Mouse (Mus musculus) G1E-ER4 (cell line): Measurements from ENCODE around the gene Narfl. TPM values are rescaled to one million over a fixed set of nuclear protein-coding genes. Genes with fewer than 3 reads are reported as not detected.

Source experiments
- GATA1 ChIP-seq: IDR thresholded peaks from one replicate; pipeline ENCODE4 v1.8.0; 2012; ENCODE audit warnings: low read length, inconsistent platforms
- polyA plus RNA-seq: library from polyadenylated mRNA; stranded (reverse); fragments of >175 nt; gene quantifications from 2 replicates; pipeline ENCODE4 v1.2.3, GENCODE M21; 2012

The Narfl gene
- polyA plus RNA-seq = 17.0 and 20.0 TPM in 2 replicates

- TF ChIP-seq GATA1 = no peak
These were observed at the start of gene Narfl for GRCm38 (mm10) chr17:25773549-25774120. TSS of gene Narfl (plus strand) at chr17:25773776.

DNA sequence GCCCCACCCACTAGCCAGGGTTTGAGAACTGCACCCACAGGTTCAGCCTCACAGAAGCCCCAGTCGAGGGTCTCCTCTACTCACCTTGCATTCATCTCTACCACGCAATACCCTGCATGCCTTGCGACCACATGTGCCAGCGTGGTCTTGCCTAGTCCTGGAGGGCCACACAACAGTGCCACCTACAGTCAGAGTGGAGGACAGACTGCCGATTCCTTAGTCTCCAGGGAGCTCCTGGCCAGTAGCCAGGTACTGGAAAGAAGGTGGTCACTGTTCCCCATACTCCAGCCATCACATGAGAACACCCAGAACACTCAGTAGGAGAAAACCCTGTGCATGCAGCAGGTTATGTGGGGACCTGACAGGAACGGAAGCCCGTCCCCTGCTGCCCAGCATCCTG lies 49.7 kb upstream of the Narfl start:
- no peak for TF ChIP-seq GATA1

DNA sequence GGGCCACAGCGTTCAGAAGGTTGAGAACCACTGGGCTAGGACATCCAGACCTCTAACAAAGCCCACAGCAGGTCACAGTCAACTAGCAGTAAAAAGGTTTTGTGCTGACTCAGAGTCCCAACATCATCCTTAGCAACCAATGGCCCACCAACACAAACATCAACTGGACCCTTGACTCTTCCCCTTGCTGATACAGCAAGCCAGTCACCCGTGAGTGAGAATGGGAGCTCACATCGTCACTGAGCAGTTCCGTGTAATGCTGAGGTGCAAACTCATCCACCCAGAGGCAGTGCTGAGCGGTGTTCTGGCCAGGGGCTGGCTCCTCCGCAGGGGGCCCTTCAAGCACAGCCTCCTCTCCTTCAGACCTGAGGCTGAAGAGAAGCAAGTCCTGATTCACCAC lies 48.3 kb upstream of the Narfl start:
- TF ChIP-seq GATA1 = no peak

DNA sequence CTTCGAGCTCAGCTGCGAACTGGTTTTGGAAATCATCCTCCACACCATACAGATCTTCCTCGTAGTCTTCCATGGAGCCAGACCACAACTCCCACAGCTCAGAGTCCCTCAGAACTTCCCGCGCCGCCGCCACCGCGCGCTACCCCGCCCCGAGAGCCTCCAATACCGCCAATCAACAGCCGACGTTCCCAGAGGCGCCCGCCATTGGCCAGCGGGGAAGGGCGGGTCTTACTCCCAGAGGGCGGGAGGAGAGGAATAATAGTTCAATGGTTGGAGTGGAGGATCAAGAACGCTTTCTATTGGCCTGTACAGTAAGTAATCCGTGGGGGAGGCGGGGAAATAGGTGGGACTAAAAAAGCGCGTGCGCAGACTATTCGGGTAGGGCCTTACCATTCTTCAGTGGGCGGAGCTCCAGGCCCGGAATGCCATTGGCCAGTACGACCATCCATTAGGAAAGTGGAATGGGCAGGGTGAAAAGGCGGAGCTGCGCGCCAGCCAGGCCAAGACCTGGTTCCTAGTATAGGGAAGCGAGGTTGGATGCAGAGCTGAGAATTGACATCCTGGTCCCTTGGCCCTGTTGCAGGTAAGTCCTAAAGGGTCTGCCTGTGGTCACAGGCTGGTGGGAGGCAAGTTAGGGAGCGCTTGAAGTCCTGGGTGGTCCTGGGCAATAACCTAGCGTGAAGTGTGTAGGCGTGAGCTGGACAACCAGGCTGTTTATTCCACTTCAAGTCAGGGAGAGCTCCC lies 46.1 kb upstream of the Narfl start, which contains the start of the genes Chtf18 and Rpusd1:
TSS of gene Chtf18 (minus strand) at position 155 of the 744 bp plus-strand sequence.
TSS of gene Rpusd1 (plus strand) at position 406 of the 744 bp plus-strand sequence.
- TF ChIP-seq GATA1 = no peak

DNA sequence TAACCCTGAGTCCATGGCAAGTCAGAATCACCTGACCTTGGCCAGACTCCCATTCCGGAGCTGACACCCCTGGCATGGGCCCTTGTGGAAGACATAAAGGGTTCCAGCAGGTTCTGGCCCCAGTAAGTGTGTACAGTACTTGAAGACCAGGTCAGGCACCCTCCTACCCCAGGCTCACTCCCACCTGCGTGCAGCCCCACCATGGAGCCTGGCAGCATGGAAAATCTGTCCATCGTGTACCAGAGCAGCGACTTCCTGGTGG lies 45.6 kb upstream of the Narfl start:
- TF ChIP-seq GATA1 = no peak

- TF ChIP-seq GATA1 = no peak
These were observed 41.5 kb upstream of the Narfl start for GRCm38 (mm10) chr17:25732082-25732481.

- TF ChIP-seq GATA1 = no peak
These were observed 38.3 kb upstream of the Narfl start for GRCm38 (mm10) chr17:25735246-25735645.

DNA sequence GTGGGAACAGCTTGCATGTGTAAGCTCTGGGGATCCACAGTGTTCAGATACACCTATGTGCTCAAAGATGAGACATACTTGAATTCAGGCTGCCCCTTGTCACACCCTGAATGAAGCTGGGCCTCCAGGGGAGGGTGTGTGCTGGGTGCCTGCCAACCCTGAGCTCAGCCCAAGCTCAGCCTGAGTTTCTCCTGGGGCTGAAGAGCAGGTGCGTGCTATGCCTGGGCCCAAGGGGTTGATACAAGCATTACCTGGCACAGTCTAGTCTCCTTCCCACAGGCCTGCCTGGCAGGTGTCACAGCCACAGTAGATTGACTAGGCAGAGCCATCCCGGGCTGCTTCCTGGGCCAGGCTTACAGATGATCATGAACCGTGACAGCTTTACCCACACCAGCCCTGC lies 37.8 kb upstream of the Narfl start, which contains the start of gene Mslnl:
TSS of gene Mslnl (plus strand) at position 298 of the 400 bp plus-strand sequence.
- TF ChIP-seq GATA1 = no peak

DNA sequence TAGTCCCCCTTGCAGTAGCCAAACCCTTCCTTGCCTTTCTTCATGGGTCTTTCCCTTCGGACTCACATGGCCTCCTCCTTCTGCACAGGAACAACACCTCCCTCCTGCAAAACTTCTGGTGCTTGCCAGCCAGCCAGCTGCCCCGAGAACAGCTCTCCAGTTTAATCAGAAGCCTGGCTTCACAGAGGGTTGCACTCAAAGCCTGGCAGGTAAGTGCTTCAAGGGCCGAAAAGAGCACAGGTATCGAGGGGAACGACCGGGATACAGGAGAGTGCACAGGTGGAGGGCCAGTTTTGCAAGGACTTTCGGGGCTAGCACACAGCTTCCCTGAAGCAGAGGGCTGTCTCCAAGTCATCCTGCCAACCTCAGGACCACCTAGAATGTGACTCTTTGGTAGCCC lies 34.7 kb upstream of the Narfl start:
- TF ChIP-seq GATA1 = no peak

- TF ChIP-seq GATA1 = no peak
These were observed 29.7 kb upstream of the Narfl start for GRCm38 (mm10) chr17:25743831-25744230.

GRCm38 (mm10) chr17:25744311-25744710 lies 29.3 kb upstream of the Narfl start:
- TF ChIP-seq GATA1 = no peak

GRCm38 (mm10) chr17:25748238-25748637 lies 25.3 kb upstream of the Narfl start:
- no peak for TF ChIP-seq GATA1

DNA sequence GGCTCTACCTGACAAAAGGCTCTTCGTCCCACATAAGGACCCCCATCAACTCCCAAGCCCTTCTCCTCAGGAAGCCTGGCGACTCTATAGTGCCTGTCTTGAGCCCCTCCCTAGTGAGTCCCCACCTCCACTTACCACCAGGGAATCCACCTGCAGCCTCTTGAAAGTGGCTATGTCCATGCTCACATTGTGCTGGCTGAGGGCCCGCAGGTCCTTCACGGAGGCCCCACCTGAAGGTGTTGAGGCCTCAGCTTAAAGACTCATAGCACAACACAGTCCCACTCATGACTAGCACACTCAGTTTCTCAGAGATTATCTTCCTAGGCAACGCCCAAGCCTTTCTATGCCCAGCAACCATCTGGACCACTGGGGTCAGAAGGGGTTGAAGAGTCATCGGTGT lies 24.3 kb upstream of the Narfl start:
- no peak for TF ChIP-seq GATA1

- TF ChIP-seq GATA1 = no peak
These were observed 22.1 kb upstream of the Narfl start for GRCm38 (mm10) chr17:25751446-25751845.

GRCm38 (mm10) chr17:25754241-25754640 lies 19.3 kb upstream of the Narfl start, which contains the start of gene Msln:
TSS of gene Msln (minus strand) at chr17:25754378.
- TF ChIP-seq GATA1 = no peak

DNA sequence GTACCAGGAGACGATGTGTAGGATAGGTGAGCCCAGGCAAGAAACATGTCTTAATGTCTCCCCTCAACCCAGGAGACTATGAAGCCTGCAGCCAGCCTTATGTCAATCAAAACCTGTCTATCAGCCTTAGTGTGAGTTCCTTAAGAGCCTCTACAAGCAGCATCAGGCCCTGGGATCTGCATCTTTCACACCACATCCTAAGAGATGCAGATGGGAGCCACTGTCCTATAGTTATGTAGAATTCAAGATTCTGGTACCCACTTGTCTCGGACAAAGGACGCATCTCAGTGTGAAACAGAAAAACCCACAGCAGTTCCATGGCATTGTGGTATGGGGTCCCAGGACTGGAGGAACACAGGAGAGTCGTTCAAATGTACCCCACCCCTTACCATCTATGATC lies 18.5 kb upstream of the Narfl start:
- no peak for TF ChIP-seq GATA1
